Comparison of ENCODE assay signal across 24 mouse cellular contexts in the genomic region with DNA sequence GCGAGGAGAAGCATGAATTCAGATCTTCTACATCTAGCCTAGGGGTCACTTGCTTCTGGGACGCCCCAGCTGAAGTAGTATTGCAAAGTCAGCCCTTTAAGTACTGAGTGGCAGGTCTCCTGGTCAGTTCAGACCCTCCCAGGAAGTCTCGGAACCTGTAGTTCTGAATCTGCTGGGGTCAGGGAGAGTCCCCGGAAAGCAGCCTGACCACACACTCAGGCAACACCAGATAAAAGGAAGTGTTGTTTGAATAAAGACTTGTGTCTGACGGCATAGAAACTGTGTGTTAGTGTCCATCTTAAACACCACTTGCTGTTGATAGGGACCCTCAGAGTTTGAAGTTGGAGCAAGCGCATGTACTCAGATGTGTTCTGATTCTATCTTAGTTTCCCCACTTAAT. TPM values are rescaled to one million over a fixed set of nuclear protein-coding genes. Genes with fewer than 3 reads are reported as not detected.
"Had no signal": no experiment of that assay in that cellular context is flagged by ENCODE, and none has a peak within 500 bp of the region (broad histone marks: within the 10 kb centered on the region; RNA-seq: fewer than 3 reads in every experiment).

No protein-coding gene starts in this region.

- H3K4me2 ChIP-seq: heart, embryonic 12.5 days; hindbrain, embryonic 12.5 days; hindbrain, embryonic 14.5 days; limb, embryonic 12.5 days had no signal

- H3K4me3 ChIP-seq: gastrocnemius, adult 2 months; heart, embryonic 10.5 days; heart, embryonic 12.5 days; hindbrain, embryonic 10.5 days; hindbrain, embryonic 12.5 days; layer of hippocampus, adult 2 months; left cerebral cortex, adult 2 months; limb, embryonic 10.5 days; limb, embryonic 12.5 days had no signal

- H3K36me3 ChIP-seq: heart, embryonic 10.5 days; heart, embryonic 12.5 days; hindbrain, embryonic 10.5 days; hindbrain, embryonic 12.5 days; limb, embryonic 10.5 days; limb, embryonic 12.5 days had no signal

- H3K27ac ChIP-seq: gastrocnemius, adult 2 months; heart, embryonic 10.5 days; hindbrain, embryonic 10.5 days; hindbrain, embryonic 12.5 days; hindbrain, embryonic 14.5 days; layer of hippocampus, adult 2 months; left cerebral cortex, adult 2 months; limb, embryonic 10.5 days; limb, embryonic 12.5 days had no signal

- ATAC-seq: hindbrain, embryonic 16.5 days; inflammation-experienced regulatory T-cells, adult 6 months; intestine, embryonic 16.5 days had no signal

- H3K9ac ChIP-seq: heart, embryonic 12.5 days; hindbrain, embryonic 12.5 days; hindbrain, embryonic 14.5 days; limb, embryonic 12.5 days had no signal

- H3K9me3 ChIP-seq: heart, embryonic 10.5 days; heart, embryonic 12.5 days; hindbrain, embryonic 10.5 days; hindbrain, embryonic 12.5 days; limb, embryonic 10.5 days; limb, embryonic 12.5 days had no signal

- DNase-seq: gastrocnemius, adult 2 months; gastrocnemius, postnatal 10 days; gastrocnemius, postnatal 25 days; heart, adult 18-20 months; heart, postnatal 10 days; heart, postnatal 4 days; kidney, adult 18-20 months; kidney, adult 8-10 months; kidney, postnatal 10 days; kidney, postnatal 25 days; kidney, postnatal 4 days; liver had no signal

- H3K27me3 ChIP-seq: hindbrain, embryonic 12.5 days; limb, embryonic 12.5 days had no signal

RNA-seq across cellular contexts. Expression of gene Sox11, which starts 39.2 kb away (rescaled TPM):
- polyA plus RNA-seq: inflammation-experienced regulatory T-cells, adult 6 months had no signal
